Mouse (Mus musculus): ENCODE measurements around the gene Kpna3. TPM values are rescaled to one million over a fixed set of nuclear protein-coding genes. Genes with fewer than 3 reads are reported as not detected.

Kpna3 gene
- total RNA-seq, 2 experiments from 2014 or later = 66.9 to 70.2 TPM

DNA sequence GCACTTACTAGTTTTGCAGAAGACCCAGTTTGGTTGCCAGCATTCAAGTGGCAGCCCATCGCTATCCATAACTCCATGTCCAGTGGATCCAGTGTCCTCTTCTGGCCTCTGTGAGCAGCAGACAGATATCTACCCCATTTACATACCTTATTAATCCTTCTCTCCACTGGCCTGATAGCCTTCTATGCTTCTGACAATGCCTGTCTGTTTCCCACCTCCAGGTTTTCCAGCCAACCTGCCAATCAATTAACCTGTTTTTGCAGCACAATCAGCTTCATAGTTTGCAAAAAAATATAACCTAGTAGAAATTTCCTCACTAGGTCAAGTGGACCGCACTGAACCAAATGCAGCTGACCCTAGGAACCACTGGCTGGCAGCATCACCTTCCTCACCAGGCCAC lies 77.4 kb downstream of the Kpna3 start:
- TF ChIP-seq CTCF (conservative IDR thresholded peaks at IDR 0.05) = no peak
- H3K4me3 ChIP-seq = no peak overlapping the region
- no peak for DNase-seq (ENCODE audit: low spot score in 2 of 2)
- H3K27ac ChIP-seq = no peak overlapping the region

DNA sequence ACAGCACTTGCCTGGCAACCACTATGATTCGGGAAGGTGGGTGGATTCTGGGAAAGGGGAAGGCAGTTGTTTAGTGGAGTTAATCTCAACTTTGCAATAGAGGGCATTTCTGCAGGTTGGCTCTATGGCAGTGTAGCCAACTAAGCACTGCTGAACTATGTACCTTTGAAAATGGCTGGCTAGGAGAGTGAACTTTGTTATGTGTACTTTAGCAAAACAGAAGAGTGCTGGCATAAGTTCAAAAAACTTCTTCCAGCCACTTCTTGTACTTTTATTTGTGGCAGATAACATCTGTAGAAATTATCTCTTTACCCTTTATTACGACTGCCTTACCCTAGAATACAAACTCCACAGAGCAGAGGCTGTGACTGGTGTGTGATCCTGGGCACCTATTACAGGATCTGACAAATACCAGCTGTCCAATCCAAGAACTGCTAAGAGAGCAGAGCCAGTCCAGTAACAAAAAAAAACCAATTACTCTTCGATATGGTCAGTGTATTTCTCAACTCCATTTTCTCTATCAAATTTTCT lies 78.6 kb downstream of the Kpna3 start:
- Histone ChIP-seq H3K27ac (peak overlapping the region; percentile 91), H3K4me3 (peak overlapping the region; percentile 57)
- DNase-seq (ENCODE audit: low spot score in 2 of 2) = no peak
- no peak for TF ChIP-seq CTCF (conservative IDR thresholded peaks at IDR 0.05)

DNA sequence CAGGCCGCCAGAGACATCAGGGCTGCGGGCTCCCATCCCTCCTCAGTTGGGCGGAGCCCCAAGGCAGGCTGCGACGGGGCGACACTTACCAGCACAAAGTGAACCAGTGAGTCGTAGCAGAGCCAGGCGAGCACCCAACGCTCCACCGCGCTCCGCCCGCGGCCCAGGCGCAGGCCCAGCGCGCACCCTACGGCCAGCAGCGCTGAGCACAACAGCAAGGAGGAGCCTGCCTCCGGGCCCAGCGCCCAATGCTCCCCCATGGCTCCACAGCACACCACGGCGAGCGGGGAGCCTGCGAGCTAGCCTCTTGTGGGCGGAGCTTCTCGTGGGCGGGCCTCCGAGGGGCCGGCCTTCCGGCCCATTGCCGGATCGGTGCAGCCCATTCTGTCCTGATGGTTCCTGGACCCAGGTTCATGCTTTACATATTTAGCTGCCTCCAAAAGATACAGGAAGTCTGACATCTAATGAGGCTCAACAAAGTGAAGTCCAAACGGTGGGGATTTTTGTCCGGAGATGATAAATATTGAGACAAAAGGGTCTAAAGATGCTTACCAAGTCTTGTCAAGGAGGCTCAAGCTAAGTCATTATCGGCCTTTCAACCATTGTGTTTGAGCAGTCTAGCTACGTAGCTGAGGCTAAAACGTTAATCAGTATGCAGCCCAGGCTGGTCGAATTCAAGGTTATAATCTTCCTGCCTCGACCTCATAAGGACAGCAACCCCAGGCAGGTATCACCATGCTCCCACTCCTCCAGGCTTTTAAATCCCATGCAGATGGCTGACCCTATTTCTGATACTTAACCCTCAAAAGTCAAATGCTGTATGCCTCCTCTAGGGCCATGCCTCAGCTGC lies 79.3 kb downstream of the Kpna3 start, which contains the start of gene Ebpl:
Gene Ebpl (minus strand): TSS at position 309 of the 850 bp plus-strand sequence.
- peak; percentile 40 for TF ChIP-seq CTCF (conservative IDR thresholded peaks at IDR 0.05)
- DNase-seq (ENCODE audit: low spot score in 2 of 2) = peak; percentile 91 to 94
- peak within 1 kb of the TSS; percentile 57 for H3K4me3 ChIP-seq
- H3K27ac ChIP-seq = peak within 1 kb of the TSS; percentile 91

DNA sequence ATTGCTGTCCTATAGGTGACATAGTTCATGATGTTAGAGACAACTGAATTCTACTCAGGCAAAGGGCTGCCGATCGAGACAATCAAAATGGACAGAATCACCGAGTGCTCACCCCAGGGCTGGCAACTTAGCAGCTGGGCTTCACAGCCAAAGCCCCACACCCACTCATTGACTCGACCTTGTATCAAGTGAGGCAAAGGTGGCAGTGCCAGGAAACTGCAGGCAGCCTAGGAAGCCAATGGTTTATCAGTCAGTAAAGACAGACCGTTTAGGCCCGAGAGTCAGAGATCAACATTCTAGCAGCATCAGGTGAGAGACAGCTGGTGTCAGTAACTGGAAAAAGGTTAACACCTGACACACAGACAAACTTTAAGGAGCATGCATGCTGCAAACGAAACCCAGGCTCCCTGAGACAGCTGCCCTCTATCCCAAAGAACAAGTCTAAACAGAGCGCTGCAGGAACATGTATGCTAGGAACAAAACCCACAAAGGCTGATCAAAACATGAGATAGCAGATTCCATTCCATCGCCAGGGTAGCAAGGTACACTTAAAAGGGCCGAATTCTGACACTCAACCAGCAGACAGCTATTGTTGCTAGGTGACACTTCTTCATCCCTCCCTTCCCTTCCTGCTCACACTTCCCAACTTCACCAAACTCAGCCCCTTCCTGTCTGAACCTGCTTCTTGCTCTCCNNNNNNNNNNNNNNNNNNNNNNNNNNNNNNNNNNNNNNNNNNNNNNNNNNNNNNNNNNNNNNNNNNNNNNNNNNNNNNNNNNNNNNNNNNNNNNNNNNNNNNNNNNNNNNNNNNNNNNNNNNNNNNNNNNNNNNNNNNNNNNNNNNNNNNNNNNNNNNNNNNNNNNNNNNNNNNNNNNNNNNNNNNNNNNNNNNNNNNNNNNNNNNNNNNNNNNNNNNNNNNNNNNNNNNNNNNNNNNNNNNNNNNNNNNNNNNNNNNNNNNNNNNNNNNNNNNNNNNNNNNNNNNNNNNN lies 85.1 kb downstream of the Kpna3 start:
- TF ChIP-seq CTCF (conservative IDR thresholded peaks at IDR 0.05) = no peak
- Histone ChIP-seq H3K27ac (no peak overlapping the region), H3K4me3 (no peak overlapping the region)
- no peak for DNase-seq (ENCODE audit: low spot score in 2 of 2)

DNA sequence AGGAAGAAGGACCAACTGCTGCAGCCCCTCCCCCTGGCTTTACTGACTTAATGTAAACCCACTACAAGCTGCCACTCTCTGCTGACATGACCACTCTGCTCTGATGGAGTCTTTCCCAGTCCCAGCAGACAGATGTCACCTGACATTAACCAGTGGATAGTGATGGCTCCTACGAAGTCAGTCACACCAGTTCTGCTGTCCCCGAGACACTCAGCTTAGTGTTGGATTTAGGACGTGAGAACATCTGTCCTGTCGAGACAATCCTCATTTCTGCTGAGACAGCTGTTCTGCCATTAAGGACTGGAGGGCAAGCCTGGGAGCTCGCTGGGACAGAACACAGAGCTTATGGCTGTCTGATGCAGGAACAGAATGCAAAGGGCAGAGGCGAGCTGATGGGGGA lies 88.9 kb downstream of the Kpna3 start:
- no peak for DNase-seq (ENCODE audit: low spot score in 2 of 2)
- no peak overlapping the region for H3K27ac ChIP-seq
- TF ChIP-seq CTCF (conservative IDR thresholded peaks at IDR 0.05) = no peak
- no peak overlapping the region for H3K4me3 ChIP-seq

DNA sequence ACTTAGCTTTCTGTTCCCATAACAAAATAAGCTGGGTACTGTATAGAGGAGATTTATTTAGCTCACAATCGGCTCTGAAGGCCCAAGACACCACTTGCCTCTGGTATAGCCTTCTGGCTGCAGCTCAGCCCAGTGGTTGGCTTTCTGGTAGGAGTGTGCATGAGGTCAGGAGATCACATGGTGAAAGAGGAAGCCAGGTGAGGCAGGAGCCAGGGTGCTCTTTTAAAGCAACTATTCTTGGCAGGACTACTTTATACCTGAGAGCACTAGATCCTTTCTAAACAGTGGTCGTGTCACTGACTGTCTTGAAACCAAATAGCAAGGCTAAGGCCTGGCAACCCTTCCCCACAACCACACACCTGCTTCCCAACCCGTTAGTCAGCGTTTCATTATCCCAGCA lies 89.8 kb downstream of the Kpna3 start:
- no peak for TF ChIP-seq CTCF (conservative IDR thresholded peaks at IDR 0.05)
- DNase-seq (ENCODE audit: low spot score in 2 of 2) = no peak
- Histone ChIP-seq H3K4me3 (no peak overlapping the region), H3K27ac (no peak overlapping the region)

DNA sequence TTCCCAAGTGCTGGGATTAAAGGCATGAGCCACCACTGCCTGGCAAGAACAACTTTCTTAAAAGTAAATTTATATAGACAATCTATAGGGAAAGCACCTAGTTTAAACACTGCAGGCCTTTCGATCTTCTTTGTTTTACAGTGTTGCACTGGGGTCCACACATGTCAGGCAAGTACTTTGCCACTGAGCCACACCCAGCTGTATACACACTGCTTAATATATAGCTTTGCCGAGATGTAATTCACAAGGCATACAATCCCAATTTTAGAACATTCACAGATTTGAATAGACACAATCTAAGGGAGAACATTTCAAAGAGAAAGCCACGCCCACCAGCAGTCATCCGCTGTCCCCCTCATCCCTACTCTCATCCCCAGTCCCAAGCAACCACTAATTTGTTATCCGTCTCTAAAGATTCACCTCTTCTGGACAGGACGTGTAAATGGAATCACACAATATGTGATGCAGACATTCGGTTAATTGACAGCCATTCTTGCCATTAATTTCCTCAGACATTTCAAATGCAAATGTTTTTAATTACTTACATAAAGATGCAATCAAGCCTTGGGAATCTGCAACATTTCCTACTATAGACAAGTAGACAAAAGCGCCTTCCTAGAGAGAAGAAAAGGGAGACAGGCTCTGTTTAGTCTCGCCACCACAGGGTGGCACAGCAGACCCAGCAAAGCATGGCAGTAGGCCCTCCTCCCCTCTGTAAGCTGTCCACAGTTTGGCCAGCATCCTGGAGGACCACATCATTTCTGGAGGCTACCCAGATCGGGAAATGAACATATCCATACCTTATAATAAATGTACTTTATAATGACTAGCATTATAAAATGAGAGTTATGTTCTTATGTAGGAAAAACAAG lies 92.6 kb downstream of the Kpna3 start:
- no peak overlapping the region for H3K27ac ChIP-seq
- H3K4me3 ChIP-seq = no peak overlapping the region
- peak in 1 of 2 experiments; percentile 42 for DNase-seq (ENCODE audit: low spot score in 2 of 2)
- TF ChIP-seq CTCF (conservative IDR thresholded peaks at IDR 0.05) = peak; percentile 82

DNA sequence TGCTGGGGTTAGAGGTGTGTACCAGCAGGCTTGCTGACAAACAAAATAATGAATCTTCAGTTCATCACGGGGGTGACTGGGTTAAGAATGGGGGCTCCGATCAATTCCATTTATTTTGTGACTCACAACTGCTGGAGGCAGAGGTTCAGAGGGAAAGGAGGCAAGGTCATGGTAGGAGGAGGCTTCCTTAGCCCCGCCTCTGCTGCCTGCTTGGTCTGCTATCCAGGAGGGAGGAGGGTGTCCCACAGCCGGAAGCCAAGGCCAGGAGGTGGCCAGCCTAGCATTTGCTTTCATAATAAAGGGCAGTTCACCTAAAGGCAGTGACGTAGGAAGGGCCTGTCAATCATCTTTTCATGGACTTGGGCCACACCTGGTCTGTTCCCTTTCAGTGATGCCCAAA lies 95.1 kb downstream of the Kpna3 start:
- no peak for TF ChIP-seq CTCF (conservative IDR thresholded peaks at IDR 0.05)
- DNase-seq (ENCODE audit: low spot score in 2 of 2) = no peak
- no peak overlapping the region for H3K27ac ChIP-seq
- H3K4me3 ChIP-seq = no peak overlapping the region

DNA sequence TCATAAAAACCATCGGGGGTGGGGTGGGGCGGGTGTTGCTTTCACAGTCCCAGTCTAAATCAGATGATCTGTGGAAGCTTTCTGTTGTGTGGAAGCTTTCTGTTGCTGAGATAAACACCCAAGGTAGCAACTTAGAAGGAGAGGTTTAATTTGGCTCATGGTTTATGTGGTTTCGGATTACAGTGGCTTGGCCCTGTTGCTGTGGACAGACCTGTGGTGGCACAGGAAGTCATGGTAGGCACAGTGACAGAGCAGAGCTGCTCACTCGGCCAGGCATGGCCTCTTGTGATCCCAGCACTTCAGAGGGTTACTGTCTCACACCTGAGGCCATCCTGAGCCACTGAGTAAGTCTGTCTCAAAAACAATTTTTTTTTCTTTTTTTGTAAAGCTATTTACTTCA lies 100.3 kb downstream of the Kpna3 start:
- Histone ChIP-seq H3K27ac (no peak overlapping the region), H3K4me3 (no peak overlapping the region)
- TF ChIP-seq CTCF (conservative IDR thresholded peaks at IDR 0.05) = no peak
- no peak for DNase-seq (ENCODE audit: low spot score in 2 of 2)

DNA sequence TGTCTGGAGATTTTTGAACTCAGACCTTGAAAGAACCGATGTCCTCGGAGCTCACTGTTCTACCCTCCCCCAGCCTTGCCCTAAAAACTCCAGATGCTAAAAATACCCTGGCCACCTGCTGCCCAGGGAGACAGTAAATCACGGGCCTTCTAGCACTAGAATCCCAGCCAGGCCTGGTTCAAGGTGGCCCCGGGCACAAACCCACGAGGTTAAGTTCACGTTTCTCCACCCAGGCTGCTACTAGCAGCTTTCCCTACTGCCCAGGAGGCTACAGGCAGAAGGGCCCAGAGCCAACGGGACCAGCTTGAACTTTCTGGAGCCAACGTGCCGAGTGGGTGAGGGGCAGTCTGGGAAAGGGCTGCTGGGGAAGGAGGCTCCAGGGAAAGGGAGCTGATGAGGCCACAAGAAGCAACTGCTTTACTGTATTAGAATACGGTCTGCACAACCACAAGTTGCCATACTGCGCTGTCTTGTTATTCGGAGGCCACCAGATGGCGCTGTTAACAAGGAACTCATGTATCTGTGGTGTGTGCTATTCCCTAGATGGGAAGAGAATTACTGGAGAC lies 108.6 kb downstream of the Kpna3 start:
- peak overlapping the region; percentile 84 for H3K27ac ChIP-seq
- DNase-seq (ENCODE audit: low spot score in 2 of 2) = peak; percentile 77 to 86
- TF ChIP-seq CTCF (conservative IDR thresholded peaks at IDR 0.05) = peak; percentile 81
- peak overlapping the region; percentile 20; the same call in 1 of the 2 replicates for H3K4me3 ChIP-seq

DNA sequence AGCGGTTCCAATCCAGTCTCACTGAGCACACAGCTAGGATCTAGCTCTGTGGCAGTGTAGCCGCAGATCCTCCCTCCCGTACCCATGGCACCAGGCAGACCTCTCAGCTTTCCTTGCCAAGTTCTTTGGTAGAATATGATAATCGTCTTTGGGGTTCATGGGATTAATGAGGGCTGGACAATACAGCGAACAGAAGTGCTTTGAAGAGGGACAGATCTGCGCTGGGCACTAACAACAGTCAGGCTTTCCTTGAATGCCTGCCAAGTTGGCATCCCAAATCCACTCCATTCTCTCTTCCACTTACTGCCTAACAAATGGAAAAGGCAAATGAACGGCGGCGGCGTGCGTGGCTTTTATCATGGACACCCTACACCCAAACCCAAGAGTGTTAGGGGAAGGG lies 109.1 kb downstream of the Kpna3 start:
- no peak for TF ChIP-seq CTCF (conservative IDR thresholded peaks at IDR 0.05)
- H3K27ac ChIP-seq = peak overlapping the region; percentile 84
- DNase-seq (ENCODE audit: low spot score in 2 of 2) = peak; percentile 47 to 58
- peak overlapping the region; percentile 20; the same call in 1 of the 2 replicates for H3K4me3 ChIP-seq
